ENCODE assay signal across 22 mouse cellular contexts in genomic region chr6:32338416-32338943, GRCm38 (mm10).
DNase-seq lines count a peak whose midpoint lies in the region; ATAC-seq lines count a peak whose summit lies in the region.
"Had no signal": no experiment of that assay in that cellular context is flagged by ENCODE, and none has a peak within 500 bp of the region (broad histone marks: within the 10 kb centered on the region; RNA-seq: fewer than 3 reads in every experiment).

No protein-coding gene starts in this region.

- H3K9ac ChIP-seq in heart, embryonic 11.5 days (ENCODE audit: low read depth, low read length), result no peak overlapping the region
- no peak overlapping the region for H3K9ac ChIP-seq in heart, embryonic 15.5 days
- H3K9ac ChIP-seq: embryonic facial prominence, embryonic 12.5 days; forebrain, embryonic 13.5 days; hindbrain, embryonic 12.5 days; kidney, embryonic 15.5 days; liver, embryonic 14.5 days; midbrain, embryonic 15.5 days had no signal

- H3K27me3 ChIP-seq in heart, embryonic 11.5 days (ENCODE audit: control insufficient read depth, insufficient read depth, low read length), result no peaks in the 10 kb centered on the region
- H3K27me3 ChIP-seq in heart, embryonic 15.5 days, result no peaks in the 10 kb centered on the region
- H3K27me3 ChIP-seq: embryonic facial prominence, embryonic 12.5 days; forebrain, embryonic 13.5 days; hindbrain, embryonic 12.5 days; kidney, embryonic 15.5 days; midbrain, embryonic 15.5 days had no signal

- H3K9me3 ChIP-seq in heart, embryonic 11.5 days (replicated peaks; ENCODE audit: control insufficient read depth, low read length), result no peaks in the 10 kb centered on the region
- H3K9me3 ChIP-seq in heart, embryonic 15.5 days (replicated peaks), result no peaks in the 10 kb centered on the region
- H3K9me3 ChIP-seq: embryonic facial prominence, embryonic 12.5 days; forebrain, embryonic 13.5 days; hindbrain, embryonic 12.5 days; kidney, embryonic 15.5 days; midbrain, embryonic 15.5 days had no signal

- H3K4me1 ChIP-seq in heart, embryonic 11.5 days (ENCODE audit: control insufficient read depth, insufficient read depth, low read length), result peaks cover 43% of the 10 kb centered on the region
- peaks cover 48% of the 10 kb centered on the region for H3K4me1 ChIP-seq in heart, embryonic 15.5 days (replicated peaks)
- H3K4me1 ChIP-seq: embryonic facial prominence, embryonic 12.5 days; kidney, embryonic 15.5 days had no signal

- WGBS in heart, embryonic 11.5 days (ENCODE audit: insufficient replicate concordance), result 23% methylated on average over 8 of the region's 8 CpGs
- WGBS in heart, embryonic 15.5 days, result 21% methylated on average over 8 of the region's 8 CpGs

- no peak for ATAC-seq in heart, embryonic 11.5 days (replicated peaks; ENCODE audit: insufficient number of reproducible peaks, low FRiP score, low TSS enrichment)
- ATAC-seq in heart, embryonic 15.5 days (replicated peaks; ENCODE audit: insufficient number of reproducible peaks, insufficient read depth, low FRiP score, low read depth), result peak; percentile 62; the same call in 1 of the 2 replicates
- ATAC-seq: forebrain, embryonic 13.5 days; inflammation-experienced regulatory T-cells, adult 6 months; midbrain, embryonic 15.5 days had no signal

- peak overlapping the region; percentile 12; the same call in 1 of the 2 replicates for H3K4me2 ChIP-seq in heart, embryonic 11.5 days
- peak overlapping the region; percentile 19 for H3K4me2 ChIP-seq in heart, embryonic 15.5 days
- H3K4me2 ChIP-seq: embryonic facial prominence, embryonic 12.5 days; forebrain, embryonic 13.5 days; hindbrain, embryonic 12.5 days; kidney, embryonic 15.5 days; midbrain, embryonic 15.5 days had no signal

- H3K4me3 ChIP-seq in heart, embryonic 11.5 days (ENCODE audit: low read depth, low read length), result no peak overlapping the region
- no peak overlapping the region for H3K4me3 ChIP-seq in heart, embryonic 15.5 days
- H3K4me3 ChIP-seq: embryonic facial prominence, embryonic 12.5 days; erythroblast, embryonic 14.5 days; forebrain, embryonic 13.5 days; hindbrain, embryonic 12.5 days; kidney, embryonic 15.5 days; midbrain, embryonic 15.5 days; myocyte had no signal

- no peak for DNase-seq in heart, postnatal 36 days
- peak; percentile 74 for DNase-seq in embryo, embryonic 10 days (ENCODE audit: low spot score)
- peak; percentile 24 for DNase-seq in embryo, embryonic 11 days
- DNase-seq in right cerebral cortex, adult 18-20 months, result no peak
- DNase-seq in adrenal gland, adult (ENCODE audit: inconsistent age in 2 of 2, low spot score in 1 of 2), result no peak
- DNase-seq: adrenal gland, adult 8-10 months; cerebellum, adult 11-12 months; cerebellum, postnatal 14 days; right cerebral cortex, postnatal 14 days; spleen, adult 18-20 months; thymus, postnatal 36 days had no signal

- no peaks in the 10 kb centered on the region for H3K36me3 ChIP-seq in heart, embryonic 11.5 days (ENCODE audit: control insufficient read depth, insufficient read depth, low read length)
- H3K36me3 ChIP-seq in heart, embryonic 15.5 days, result no peaks in the 10 kb centered on the region
- H3K36me3 ChIP-seq: embryonic facial prominence, embryonic 12.5 days; hindbrain, embryonic 12.5 days; kidney, embryonic 15.5 days; midbrain, embryonic 15.5 days had no signal

- H3K27ac ChIP-seq in heart, embryonic 11.5 days (ENCODE audit: low read depth, low read length), result peak overlapping the region; percentile 67
- peak overlapping the region; percentile 74 for H3K27ac ChIP-seq in heart, embryonic 15.5 days
- H3K27ac ChIP-seq: embryonic facial prominence, embryonic 12.5 days; forebrain, embryonic 13.5 days; hindbrain, embryonic 12.5 days; kidney, embryonic 15.5 days; liver, embryonic 14.5 days; midbrain, embryonic 15.5 days had no signal

- intact Hi-C loops in heart, postnatal 36 days (cut with DNase I), result no loop called here

Comparison
In these comparisons a context has a peak if more than half of its experiments do, and no peak if none do; other contexts are left out.
1. DNase-seq: peak in embryo, embryonic 10 days (single experiment) and embryo, embryonic 11 days (single experiment); none in heart, postnatal 36 days (0 of 2), right cerebral cortex, adult 18-20 months (single experiment) and adrenal gland, adult (0 of 2).